Mouse (Mus musculus) frontal cortex, postnatal 14 days (tissue): ENCODE results near the gene Fcnb.
A peak's percentile ranks its signal among the peaks of the same experiment; 100 is the strongest.

ENCODE experiments used
- DNase-seq, 2 experiments: peaks; one replicate each; pipeline ENCODE4 v3.0.0; 2022; ENCODE audit warnings: low spot score in 2 of 2

The Fcnb gene

DNA sequence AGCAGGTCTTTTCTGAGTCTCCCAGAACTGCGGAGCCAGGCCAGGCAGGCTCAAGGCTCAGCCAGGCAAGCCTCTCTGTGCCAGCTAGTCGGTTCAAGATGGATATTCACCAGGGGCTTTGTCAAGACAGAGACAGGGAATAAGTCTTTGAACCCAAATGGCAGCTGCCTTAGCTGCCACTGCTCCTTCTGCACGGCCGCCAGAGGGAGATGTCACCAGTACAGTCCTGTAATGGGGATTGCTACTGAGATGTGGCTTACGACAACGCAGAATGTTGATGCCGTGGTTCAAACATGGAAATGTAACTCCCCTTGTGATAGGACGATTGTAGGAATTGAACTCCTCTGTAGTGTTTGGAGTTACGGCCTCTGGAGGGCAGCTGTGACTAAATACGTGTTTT is 1.4 kb upstream of the Fcnb start:
- DNase-seq = no peak

DNA sequence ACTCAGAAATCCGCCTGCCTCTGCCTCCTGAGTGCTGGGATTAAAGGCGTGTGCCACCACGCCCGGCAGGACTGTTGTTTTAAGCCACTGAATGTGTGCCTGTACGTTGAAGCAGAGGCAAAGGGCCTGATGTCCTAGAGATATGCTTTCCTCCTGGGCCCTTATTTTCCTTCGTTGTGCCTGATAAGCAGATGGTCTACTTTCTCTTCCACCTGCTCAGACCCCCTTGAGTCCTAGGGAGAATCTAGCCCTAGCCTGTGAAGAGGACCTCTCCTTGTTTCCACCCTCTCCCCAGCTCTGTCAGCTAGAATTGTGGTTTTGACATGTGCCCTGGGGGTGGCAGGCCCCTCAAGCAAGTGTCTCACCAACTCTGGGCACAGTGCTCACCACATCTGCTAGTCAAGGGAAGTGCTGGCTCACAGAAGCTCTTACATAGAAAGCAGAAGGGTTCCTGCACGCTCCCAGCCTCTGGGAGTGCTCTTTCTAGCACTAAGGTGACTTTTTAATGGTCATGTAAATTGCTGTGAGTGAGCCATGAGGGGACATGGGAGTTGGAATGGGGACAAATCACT is 9.0 kb downstream of the Fcnb start:
- no peak for DNase-seq

DNA sequence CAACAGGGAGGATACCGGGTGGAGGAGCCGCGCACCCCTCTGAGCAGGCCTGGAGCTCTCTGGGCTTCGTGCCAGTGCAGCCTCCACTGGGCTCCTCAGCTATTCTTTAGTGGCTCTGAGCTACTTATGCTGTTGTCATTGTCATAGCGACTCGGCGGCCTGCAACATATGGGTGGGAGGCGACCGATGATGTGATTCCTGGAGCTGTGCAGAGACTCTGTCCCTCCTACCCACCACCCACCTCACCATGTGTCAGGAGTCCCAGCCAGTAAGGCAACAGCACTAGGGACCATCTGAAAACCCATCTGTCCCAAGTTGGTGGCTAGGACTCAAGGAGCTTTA is 16.2 kb downstream of the Fcnb start:
- peak; percentile 79 to 88 for DNase-seq

DNA sequence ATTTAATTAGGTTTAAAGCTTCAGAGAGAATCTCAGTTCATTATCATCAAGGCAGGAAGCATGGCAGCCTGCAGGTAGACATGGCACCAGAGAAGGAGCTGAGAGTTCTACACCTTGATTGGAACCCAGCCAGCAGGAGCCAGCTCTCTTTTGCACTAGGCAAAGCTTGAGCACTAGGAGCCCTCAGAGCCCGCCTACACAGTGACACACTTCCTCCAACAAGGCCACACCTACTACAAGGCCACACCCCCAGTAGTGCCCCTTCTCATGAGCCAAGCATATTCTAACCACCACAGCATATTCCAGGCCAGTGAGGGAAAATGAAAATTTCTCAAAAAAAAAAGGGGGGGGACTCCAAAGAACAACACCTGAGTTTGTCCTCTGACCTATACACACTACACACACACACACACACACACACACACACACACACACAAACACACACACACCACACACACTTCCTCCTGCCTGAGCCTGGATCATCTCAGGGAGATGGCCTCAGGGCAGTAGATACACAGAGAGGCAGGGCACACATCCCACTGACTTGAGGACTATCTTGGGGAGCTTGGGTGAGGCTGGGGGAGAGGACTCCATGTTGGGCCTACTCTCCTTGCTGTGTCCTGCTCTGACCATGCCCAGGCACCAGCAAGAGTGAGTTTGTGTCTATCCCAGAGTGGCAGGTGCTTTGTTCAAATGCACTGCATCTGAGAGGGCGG is 16.7 kb downstream of the Fcnb start:
- DNase-seq = no peak

DNA sequence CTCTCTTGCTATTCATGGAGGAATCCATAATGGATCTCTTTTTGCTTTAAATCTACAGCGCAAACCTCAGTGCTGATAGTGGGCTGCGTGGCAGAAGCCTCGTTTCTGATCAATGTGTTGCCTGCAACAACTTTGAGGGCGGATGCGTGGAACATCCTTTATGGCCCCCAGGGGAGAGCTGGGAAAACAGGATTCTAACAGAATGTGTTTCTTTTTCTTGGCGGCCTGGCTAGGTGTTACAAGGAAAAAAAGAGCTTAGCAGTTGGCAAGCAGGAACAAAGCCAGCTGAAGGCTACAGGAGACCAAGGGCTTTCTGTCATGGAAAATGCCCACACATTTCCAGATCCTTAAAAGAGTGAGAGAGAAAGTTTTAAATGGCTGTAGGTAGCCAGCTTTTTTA is 17.5 kb downstream of the Fcnb start:
- DNase-seq = peak; percentile 34 to 44

DNA sequence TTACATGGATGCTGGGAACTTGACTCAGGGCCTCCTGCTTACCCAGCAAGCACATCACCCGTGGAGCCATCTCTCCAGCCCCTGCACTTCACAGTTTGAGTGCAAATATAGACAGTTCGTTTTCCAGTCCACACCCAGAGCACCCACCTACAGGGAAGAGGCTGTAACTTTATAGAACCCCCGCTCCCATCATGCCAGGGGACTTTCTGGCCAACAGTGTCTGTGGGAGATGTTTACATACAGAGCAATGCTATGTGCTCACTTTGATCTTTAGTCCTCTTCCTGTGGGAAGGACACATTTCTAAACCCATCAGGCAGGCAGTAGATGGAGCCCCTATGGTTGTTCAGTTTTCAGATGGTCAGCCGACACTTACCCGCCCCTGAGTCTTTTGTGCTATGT is 18.0 kb downstream of the Fcnb start:
- DNase-seq = no peak

DNA sequence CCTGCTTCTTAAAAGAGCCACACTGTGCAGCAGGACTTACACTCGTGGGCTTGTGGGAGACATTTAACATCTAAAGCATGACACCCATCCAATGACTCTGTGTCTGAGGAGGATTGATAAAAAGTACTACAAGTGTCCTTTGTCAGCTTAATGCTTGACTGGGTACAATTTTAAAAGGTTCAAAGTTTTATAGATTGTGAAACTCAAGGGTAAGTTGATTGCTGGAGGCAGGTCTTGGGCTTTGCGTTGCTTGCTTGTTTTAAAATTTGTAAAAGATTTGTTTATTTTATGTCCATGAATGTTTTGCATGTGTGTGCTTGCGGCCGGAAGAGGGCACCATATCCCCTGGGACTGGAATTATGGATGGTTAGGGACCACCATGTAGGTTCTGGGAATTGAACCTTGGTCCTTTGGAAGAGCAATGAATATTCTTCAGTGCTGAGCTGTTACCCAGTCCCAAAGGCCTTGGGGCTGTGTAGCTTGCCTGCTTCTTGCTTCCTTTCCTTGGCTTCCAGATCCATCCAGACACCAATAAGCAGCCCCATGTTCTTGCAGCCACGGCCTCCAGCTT is 19.5 kb downstream of the Fcnb start:
- DNase-seq = no peak

DNA sequence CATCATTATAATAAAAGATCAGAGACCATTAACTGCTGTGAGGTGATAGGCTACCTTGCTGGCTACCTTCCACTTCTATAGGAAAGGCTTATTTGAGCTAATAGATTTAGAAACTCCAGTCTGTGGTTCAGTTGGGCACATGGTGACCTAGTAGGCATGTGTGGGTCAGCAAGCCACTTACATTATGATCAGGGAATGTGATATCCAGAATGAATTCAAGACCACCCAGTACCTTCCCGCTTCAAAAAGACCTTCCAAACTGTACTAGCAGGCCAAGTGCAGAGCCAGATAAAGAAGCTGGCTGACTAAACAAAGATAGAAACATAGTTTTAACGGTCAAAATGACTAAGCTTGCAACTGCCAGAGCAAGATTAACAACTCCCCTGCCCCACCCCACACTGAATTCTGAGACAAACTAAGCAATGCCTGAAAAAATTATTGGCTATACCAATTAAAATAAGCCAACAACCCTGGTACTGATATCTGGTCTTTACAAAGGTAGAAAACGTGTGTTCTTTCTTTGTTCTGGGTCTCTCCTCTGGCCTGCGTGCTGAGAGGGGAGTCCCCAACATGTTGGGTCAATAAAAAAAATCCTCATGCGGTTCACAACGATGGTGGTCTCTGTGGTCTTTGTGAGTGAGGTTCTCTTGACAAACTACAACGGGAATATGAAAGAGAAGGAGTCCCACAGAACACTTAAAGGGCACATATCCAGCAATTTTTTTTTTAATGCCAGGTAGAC is 20.2 kb downstream of the Fcnb start:
- no peak for DNase-seq

DNA sequence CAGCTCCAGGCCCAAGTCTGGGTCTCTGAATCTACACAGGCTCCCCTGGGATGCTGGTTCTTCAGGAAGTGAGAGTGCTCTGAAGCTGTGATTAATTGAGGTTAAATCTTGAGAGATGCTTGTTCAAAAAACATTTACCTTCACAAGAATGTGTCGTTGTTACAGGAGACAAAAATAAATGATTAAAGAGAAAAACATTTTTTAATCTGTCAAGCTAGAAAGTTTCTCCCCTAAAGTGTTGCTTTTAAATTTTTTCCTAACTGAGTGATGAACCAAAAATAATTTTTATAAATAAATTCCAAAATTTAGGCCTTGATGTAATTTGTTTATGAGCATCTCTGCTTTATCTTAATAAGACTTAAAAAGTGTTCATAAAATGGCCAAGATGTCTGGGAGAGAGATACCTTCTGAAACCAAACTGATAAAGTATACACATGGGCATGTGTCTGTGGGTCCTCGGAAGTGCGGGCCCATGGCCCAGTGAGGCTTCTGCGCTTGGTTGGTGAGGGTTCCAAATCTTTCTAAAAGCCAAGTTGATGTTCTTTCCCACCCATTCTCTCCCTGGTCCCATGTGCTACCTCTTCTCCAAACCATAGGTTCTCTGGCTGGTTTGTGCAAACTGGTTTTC is 20.9 kb downstream of the Fcnb start:
- no peak for DNase-seq

DNA sequence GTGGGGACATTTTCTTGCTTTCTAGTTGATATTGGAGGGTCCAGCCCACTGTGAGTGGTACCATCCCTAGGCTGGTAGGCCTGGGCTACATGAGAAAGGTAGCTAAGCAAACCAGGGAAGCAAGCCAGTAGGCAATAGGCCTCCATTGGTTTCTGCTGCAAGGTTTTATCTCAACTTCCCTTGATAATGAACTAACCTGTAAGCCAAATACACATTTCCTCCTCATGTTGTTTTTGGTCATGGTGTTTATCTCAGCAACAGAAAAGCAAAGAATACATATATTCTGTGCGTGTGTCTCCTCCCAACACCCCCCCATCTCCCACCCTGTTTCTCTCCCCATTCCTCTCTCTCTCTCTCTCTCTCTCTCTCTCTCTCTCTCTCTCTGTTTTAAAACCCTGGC is 24.8 kb downstream of the Fcnb start:
- no peak for DNase-seq

DNA sequence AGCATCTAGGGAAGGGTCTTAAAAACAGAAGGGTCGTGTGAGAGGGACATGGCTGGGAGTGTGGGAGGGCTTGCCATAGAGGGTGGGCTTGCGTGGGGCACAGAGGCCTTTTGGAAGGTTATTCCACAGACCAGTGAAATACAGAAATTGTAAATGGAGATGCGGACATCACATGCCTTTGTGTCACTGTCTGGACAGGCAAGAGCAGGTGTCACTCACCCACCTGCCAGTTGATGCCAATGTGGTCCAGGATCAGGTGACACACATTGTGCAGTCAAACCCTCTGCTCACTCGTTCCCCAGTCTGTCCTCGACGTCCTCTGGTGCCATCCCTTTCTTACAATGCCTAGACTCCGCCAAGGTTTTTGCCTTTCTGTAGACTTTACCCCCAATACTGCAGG is 37.6 kb downstream of the Fcnb start:
- DNase-seq = no peak

DNA sequence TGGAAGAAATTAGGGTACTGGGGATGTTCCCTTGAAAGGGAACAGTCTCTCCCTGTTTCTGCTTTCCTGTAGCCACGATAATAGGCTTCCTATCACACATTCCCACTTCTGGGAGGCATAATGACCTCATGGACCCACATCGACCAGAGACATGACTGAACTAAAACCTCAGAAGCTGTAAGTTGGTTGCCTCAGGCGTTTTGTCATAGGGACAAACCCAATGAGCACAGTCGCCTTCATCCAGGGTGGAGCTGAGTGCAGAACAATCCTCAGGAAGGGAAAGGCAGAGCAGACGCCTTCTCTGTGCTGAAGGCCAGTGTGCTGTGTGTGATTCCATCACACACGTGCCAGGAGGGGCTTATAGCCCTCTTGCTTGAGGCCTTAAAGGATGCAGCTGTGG is 38.4 kb downstream of the Fcnb start:
- no peak for DNase-seq

DNA sequence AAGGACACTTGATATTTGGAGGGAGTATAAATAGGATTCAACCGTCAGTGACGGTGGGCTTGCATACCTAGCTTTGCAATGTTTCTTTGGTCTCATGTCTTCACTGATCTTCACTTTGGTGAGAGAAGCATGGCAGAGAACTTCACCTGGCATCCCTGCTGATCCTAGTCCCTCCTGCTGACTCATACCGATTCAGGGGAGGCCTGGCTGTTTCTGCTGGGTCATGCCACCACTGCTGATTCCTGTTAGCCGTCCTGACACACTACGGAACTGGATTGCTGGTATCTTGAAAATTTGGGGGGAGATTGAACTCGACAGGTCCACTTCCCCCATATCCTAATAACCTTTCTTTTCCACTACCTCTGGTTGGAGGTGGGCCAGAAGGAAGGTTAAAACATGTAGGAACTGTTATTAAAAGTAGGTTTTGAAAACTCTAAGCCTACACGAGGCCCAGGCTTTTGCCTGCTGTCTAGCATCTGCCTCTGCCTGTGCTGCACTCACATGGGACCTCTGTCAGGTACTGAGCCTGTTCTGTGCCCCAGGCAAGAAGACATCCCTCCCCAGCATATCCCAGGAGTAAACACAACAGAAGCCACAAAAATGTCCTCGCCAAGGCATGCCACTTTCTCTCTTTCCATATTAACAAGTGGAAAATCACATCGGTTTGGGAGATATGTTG is 39.6 kb downstream of the Fcnb start:
- no peak for DNase-seq

DNA sequence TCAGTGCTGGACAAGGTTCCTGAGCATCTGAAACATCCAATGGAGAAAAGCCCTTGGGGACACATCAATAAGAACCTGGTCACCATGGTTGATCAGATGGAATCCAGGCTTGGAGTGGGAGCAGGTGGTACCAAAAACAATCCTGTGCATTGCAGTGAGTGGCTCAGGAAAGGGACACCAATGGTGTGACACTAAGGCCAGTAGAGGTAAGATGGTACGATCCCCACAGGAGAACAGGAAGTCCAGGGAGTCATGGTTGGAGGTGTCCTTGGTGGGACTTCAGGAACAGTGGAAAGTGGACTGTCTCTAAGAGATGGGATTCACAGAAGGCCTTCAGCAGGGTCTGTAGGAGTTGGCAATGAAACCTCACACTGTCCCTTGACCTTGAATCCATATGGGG is 44.2 kb downstream of the Fcnb start:
- DNase-seq = no peak

DNA sequence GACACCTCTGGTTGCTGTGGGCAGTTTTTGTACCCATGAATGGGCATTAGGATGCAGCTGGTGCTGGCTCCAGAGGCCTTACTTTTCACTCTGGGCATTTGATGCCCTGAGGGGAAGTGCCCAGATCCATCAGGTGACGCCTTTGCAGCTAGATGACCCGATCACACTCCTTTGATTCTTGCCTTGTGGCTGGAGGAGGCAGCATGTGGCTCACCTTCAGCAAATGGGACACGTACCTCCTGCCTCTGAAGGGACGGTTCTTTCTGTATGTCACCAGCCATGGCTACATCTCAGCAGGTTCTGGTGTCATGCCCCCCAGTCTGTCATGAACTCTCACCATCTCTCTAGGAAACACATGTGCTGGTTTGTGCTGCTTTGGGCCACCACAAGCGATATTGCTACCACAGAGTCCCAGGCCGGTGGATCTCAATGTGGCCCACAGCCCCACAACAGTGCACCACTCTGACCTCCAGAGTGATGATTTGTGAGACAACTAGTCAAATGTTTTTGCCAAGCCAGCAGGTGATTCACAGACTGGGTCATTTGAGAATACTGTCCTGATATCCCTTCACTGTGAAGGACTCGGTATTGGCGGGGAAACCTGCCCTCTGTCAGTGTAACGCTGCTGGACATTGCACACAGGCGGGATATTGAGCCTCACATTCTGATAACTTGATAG is 44.9 kb downstream of the Fcnb start:
- DNase-seq = no peak

DNA sequence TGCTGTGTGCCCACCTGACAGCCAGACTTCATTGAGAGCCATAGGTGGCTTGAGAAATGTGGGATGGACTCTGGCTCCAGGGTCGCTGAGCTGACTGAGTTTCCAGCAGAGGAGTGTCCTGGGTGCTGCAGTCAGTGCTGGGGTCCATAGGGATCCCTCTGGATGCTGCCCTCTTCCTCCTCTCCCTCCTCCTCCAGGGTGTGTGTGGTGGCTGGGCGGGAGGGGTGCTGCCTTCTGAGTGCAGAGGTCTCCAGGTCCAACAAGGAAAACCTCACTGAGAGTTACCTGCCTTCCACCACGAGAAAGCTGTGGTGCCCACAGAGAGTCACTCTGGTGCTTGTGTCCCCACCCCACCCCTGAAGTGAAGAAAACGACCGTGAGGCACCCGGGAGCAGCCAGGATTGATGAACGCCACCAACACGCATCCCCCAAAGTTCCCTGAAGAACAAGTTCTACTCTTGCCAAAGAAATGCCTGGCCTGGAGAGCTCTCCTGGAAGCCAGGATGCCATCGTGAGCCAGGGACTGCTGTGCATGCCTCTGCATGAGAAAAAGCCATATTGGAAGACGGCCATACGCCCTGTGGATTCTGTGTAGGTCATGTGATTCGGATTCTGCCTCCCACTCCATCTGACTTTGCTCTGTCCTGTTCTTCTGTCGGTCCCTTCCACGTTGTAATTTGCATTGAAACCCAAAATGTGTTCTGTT is 46.1 kb downstream of the Fcnb start:
- DNase-seq = peak in 1 of 2 experiments; percentile 38

DNA sequence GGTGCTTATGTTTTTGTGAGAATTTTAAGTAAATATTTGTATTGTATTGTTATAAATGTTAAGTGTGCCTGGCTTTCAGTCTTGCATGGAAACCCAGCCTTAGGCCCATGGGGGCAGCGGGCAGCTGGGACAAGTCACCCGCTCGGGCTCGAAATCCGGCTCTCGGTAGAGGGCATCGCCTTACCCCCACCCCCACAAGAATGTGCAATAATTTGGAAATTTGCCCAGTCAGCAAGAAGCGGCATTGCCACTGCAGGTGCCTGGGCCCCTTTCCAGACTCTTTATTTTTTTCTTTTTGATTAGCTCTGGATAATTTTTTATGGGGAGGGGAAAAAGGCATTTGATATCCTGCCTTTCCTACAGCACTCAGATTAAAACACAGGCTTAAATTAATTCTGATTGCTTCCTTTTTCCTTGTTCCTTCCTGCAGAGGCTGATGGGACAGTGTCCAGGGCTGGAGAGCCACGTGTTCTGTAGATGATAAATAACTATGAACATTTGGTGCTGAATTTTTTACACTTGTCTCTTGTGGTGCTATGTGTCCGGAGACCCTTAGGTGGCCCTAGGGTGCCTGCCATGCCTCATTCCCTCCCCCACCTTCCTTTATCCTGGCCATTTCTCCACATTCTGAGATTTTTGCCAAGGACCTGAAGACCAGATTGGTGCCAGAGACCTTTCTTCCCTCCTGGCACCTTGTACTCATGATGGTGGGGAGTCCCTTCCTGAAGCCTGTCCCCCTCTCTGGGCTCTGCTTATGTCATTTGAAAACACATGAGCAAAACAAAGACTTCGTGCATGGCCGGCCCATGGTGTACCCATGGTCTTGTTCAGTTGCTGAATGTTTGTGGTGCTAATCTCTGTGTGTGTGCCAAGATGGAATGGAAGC is 46.9 kb downstream of the Fcnb start:
- DNase-seq = no peak

DNA sequence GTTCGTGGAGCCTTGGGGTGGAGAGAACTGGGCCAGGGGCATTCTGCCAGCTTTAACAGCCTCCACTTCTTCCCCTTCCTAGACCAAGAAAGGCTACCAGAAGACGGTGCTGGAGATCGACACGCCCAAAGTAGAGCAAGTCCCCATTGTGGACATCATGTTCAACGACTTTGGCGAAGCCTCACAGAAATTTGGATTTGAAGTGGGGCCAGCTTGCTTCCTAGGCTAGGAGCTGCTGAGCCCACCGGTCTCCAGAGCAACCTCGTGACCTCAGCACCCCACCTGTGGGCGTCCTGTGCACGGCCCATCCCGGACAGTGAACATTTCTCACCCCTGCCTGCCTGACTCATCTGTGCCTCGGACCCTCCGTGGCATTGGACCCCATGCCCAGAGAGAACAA is 47.9 kb downstream of the Fcnb start:
- no peak for DNase-seq

DNA sequence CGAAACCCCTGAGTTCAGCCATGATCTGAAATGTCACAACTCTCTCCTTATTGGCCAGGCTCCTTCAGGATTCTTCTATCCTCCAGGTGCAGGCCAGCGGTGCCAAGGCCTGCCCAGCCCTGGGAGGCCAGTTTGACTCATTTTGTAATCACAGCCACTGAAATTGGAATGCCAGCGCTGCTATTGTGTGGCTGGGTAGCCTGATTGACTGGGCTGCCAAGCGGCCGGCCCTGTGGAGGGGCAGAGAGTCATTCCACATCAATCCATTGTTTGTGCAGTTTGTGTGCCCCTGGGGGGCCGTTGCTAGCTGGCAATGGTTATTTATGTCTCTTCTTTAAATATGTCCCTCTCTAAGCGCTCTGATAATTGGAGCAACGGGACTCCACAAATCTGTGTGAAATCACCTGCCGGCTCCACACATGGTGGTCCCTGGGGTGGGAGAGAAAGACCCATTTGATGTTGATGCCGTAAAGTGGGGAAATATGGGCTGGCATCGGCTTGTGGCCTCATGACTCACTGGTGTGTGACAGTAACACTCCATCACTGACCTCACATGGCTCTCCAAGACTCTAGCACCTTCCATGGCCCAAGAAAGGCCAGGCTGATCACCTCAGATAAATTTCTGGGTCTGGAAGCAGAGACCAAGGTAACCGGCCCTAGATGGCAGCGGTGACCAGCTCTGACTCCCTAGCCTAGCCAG is 50.5 kb downstream of the Fcnb start:
- no peak for DNase-seq
